Comparison of ENCODE assay signal across 27 mouse cellular contexts in the genomic region with DNA sequence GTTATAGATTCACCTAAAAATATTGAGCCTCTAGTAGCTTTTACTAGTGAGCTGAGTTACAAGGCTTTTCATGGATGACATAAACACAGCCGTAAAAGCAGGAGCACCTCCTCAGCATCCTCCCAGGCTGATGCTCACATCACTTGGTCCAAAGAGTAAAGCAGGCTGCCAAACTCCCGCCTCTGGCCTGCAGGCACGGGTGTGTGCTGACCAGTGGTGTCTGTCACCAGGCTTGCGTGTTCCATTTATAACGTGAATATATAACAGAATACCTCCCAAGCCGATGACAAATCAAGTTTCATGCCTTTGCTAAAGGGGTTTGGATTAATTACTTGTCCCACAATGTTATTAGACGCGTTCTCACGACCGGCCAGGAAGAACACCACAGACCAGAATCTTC.
"Had no signal": no experiment of that assay in that cellular context is flagged by ENCODE, and none has a peak within 500 bp of the region (broad histone marks: within the 10 kb centered on the region; RNA-seq: fewer than 3 reads in every experiment).

No protein-coding gene starts in this region.

- DNase-seq: cerebellum, adult 8-10 months; cerebellum, adult 9-10 months; cerebellum, adult 9-11 months; cerebellum, postnatal 10 days; cerebellum, postnatal 14 days; cerebellum, postnatal 25 days; cerebellum, postnatal 36 days; embryo, embryonic 11 days; forebrain, postnatal 0 days; gastrocnemius, adult 2 months; gastrocnemius, postnatal 10 days; gastrocnemius, postnatal 14 days; gastrocnemius, postnatal 25 days; gastrocnemius, postnatal 36 days; heart, adult 18-20 months; heart, adult 2 months had no signal

- H3K27ac ChIP-seq: embryonic facial prominence, embryonic 10.5 days; embryonic facial prominence, embryonic 12.5 days; embryonic facial prominence, embryonic 13.5 days; embryonic facial prominence, embryonic 15.5 days; forebrain, embryonic 10.5 days; forebrain, embryonic 12.5 days; forebrain, embryonic 13.5 days; forebrain, embryonic 15.5 days; gastrocnemius, adult 2 months; heart, adult 2 months had no signal

- H3K4me3 ChIP-seq: embryonic facial prominence, embryonic 10.5 days; embryonic facial prominence, embryonic 12.5 days; embryonic facial prominence, embryonic 13.5 days; embryonic facial prominence, embryonic 15.5 days; erythroblast, embryonic 14.5 days; forebrain, embryonic 10.5 days; forebrain, embryonic 12.5 days; forebrain, embryonic 13.5 days; forebrain, embryonic 15.5 days; gastrocnemius, adult 2 months; heart, adult 2 months had no signal

- ATAC-seq: forebrain, embryonic 13.5 days; forebrain, embryonic 14.5 days; forebrain, embryonic 15.5 days; forebrain, embryonic 16.5 days; forebrain, postnatal 0 days had no signal

- H3K27me3 ChIP-seq: embryonic facial prominence, embryonic 12.5 days; embryonic facial prominence, embryonic 13.5 days; embryonic facial prominence, embryonic 15.5 days; forebrain, embryonic 12.5 days; forebrain, embryonic 13.5 days; forebrain, embryonic 15.5 days had no signal

- H3K4me1 ChIP-seq: embryonic facial prominence, embryonic 10.5 days; embryonic facial prominence, embryonic 12.5 days; embryonic facial prominence, embryonic 13.5 days; embryonic facial prominence, embryonic 15.5 days; forebrain, embryonic 10.5 days; forebrain, embryonic 12.5 days; forebrain, embryonic 13.5 days had no signal

- H3K9me3 ChIP-seq: embryonic facial prominence, embryonic 10.5 days; embryonic facial prominence, embryonic 12.5 days; embryonic facial prominence, embryonic 13.5 days; embryonic facial prominence, embryonic 15.5 days; forebrain, embryonic 10.5 days; forebrain, embryonic 12.5 days; forebrain, embryonic 13.5 days; forebrain, embryonic 15.5 days had no signal

- H3K36me3 ChIP-seq: embryonic facial prominence, embryonic 12.5 days; forebrain, embryonic 10.5 days; forebrain, embryonic 12.5 days; forebrain, embryonic 15.5 days had no signal

- H3K4me2 ChIP-seq: embryonic facial prominence, embryonic 12.5 days; embryonic facial prominence, embryonic 13.5 days; embryonic facial prominence, embryonic 15.5 days; forebrain, embryonic 12.5 days; forebrain, embryonic 13.5 days; forebrain, embryonic 15.5 days had no signal

- H3K9ac ChIP-seq: embryonic facial prominence, embryonic 12.5 days; embryonic facial prominence, embryonic 13.5 days; embryonic facial prominence, embryonic 15.5 days; forebrain, embryonic 12.5 days; forebrain, embryonic 13.5 days; forebrain, embryonic 15.5 days; forebrain, postnatal 0 days had no signal
